Mouse (Mus musculus) heart, embryonic 15.5 days (tissue): ENCODE measurements around the gene H2-DMa. TPM values are rescaled to one million over a fixed set of nuclear protein-coding genes. Genes with fewer than 3 reads are reported as not detected.

Source experiments
- ATAC-seq: fragments of 200-750 bp; cut with Nextera tagmentation; replicated peaks from 2 replicates; pipeline ENCODE4 v1.8.0; 2017; ENCODE audit warnings: low read depth, moderate TSS enrichment; ENCODE audit not compliant: insufficient number of reproducible peaks, insufficient read depth, low FRiP score
- H3K27ac ChIP-seq: fragments of 300-500 bp; sonication (generic); 2 replicates; pipeline ENCODE4 v1.5.1; 2015; ENCODE audit warnings: mild to moderate bottlenecking, inconsistent platforms
- H3K27me3 ChIP-seq: fragments of 300-500 bp; sonication (generic); 2 replicates; pipeline ENCODE4 v1.6.1; 2015; ENCODE audit warnings: inconsistent platforms
- H3K36me3 ChIP-seq: fragments of 300-500 bp; sonication (generic); 2 replicates; pipeline ENCODE4 v1.6.1; 2015; ENCODE audit warnings: mild to moderate bottlenecking, inconsistent platforms
- H3K4me1 ChIP-seq: fragments of 300-500 bp; sonication (generic); replicated peaks from 2 replicates; pipeline ENCODE4 v1.6.1; 2015; ENCODE audit warnings: inconsistent platforms
- H3K4me2 ChIP-seq: fragments of 300-500 bp; sonication (generic); 2 replicates; pipeline ENCODE4 v1.6.1; 2015; ENCODE audit warnings: inconsistent platforms, mild to moderate bottlenecking, moderate library complexity
- H3K4me3 ChIP-seq: fragments of 300-500 bp; sonication (generic); 2 replicates; pipeline ENCODE4 v1.5.1; 2015; ENCODE audit warnings: mild to moderate bottlenecking, inconsistent platforms
- H3K9ac ChIP-seq: fragments of 300-500 bp; sonication (generic); 2 replicates; pipeline ENCODE4 v1.6.1; 2015; ENCODE audit warnings: mild to moderate bottlenecking, inconsistent platforms
- H3K9me3 ChIP-seq: fragments of 300-500 bp; sonication (generic); replicated peaks from 2 replicates; pipeline ENCODE4 v1.6.1; 2016; ENCODE audit warnings: inconsistent platforms
- WGBS: fragments of 180-500 bp; shearing (Covaris S2); methylation state at CpG from one replicate; pipeline ENCODE4 v1.1.7; 2015; ENCODE audit warnings: mixed read lengths; 5-methylcytosine and 5-hydroxymethylcytosine counted together
- polyA plus RNA-seq: library from polyadenylated mRNA; unstranded; fragments of >200 nt; fragmentation: Nextera tagmentation; extraction: Ambion mirVana; gene quantifications from 2 replicates; pipeline ENCODE4 v1.2.1, GENCODE M21; 2015

The H2-DMa gene
- polyA plus RNA-seq, result 6.0 and 13.6 TPM in 2 replicates

DNA sequence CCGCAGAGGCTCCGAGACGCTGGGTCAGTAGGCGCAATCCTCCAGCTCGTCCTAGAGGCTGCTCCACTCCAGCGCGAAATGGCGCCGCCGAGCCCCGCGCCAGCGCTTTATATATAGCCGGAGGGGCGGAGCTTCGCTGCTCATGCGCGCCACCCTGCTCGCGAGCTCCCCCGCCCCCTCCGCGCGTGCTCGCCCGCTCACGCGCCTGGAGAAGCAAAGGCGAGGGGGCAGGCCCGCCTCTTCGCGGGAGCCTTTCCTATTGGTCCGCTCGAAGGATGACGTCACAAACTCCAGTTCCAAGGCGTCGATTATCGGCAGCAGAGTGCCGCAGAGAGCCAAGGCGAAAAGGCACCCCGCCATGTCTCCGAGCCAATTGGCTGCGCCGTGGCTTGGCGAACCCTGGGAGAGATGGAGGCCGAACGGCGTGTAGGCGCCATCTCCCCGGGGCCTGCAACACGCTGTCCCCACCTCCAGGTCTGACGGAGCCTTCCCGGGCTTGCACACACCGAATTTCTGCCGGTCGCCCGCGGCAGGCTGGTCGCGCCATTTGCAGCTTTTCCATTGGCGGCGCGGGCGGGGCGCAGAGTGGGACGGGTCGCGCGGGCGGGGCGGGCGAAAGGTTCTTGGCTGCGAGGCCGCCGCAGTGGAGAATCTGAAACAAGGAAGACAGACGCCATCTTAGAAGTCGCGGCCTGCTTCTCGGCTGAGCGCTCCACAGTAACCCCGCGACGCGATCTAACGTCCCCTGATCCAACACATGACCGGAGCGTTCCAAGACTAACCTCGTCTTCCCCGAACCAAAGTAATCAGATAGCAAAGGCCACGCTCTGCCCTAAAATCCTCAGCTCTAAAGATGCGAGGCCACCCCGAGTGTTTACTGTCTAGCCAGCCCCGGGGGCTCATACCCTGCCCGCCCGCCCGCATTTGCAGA lies at the start of gene H2-DMa:
Gene H2-DMa, plus strand, starts transcription at position 293 of the 931 bp plus-strand sequence.
- H3K4me2 ChIP-seq, result peak within 1 kb of the TSS; percentile 86
- H3K9me3 ChIP-seq, result no peaks in the 10 kb centered on the region
- peaks cover 36% of the 10 kb centered on the region for H3K4me1 ChIP-seq
- H3K27me3 ChIP-seq, result no peaks in the 10 kb centered on the region
- peak; percentile 64 for ATAC-seq
- peak within 1 kb of the TSS; percentile 96 for H3K9ac ChIP-seq
- peak within 1 kb of the TSS; percentile 100 for H3K27ac ChIP-seq
- peaks cover 28% of the 10 kb centered on the region for H3K36me3 ChIP-seq
- peak within 1 kb of the TSS; percentile 82 for H3K4me3 ChIP-seq
- WGBS, result under 1% methylated on average over 95 of the region's 96 CpGs

DNA sequence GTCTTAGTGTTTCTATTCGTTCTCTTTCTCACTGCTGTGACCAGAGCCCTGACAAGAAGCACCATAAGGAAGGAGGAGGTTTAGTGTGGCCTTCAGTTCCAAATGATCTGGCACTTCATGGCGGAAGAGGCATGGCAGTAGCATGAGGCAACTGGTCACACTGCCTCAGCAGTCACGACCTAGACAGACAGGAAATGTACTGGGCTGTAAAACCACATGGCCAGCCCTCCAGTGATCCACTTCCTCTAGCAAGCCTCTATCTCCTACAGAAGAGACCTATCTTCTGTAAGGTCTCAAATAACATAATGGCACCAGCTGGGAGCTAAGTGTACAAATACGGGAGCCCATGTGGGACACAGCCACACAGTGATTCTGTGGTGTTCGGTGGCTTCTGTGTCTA lies 47.2 kb upstream of the H2-DMa start:
- Histone ChIP-seq H3K4me1 (no peaks in the 10 kb centered on the region), H3K27me3 (peaks cover 29% of the 10 kb centered on the region), H3K27ac (no peak overlapping the region), H3K36me3 (no peaks in the 10 kb centered on the region), H3K9ac (no peak overlapping the region), H3K9me3 (no peaks in the 10 kb centered on the region), H3K4me3 (no peak overlapping the region), H3K4me2 (no peak overlapping the region)
- WGBS, result 64% methylated on average over 5 of the region's 5 CpGs
- ATAC-seq, result no peak

DNA sequence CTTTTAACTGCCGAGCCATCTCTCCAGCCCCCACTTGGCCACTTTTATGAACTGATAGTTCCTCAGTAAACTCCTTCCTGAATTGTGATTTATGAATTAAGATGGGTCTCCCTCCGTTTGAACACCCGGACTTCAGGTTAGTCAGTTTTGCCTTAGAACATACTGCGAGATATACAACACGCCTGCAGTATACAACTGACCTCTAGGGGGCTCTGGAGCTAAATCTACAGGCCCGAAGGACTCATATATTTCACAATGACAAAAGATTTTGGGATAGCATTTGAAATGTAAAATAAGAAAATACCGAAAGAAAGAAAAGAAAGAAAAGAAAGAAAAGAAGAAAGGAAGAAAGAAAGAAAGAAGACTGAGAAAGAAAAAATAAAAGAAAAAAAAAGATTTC lies 44.1 kb upstream of the H2-DMa start:
- 39% methylated on average over 7 of the region's 7 CpGs for WGBS
- no peaks in the 10 kb centered on the region for H3K9me3 ChIP-seq
- H3K4me3 ChIP-seq, result no peak overlapping the region
- no peak for ATAC-seq
- no peak overlapping the region for H3K9ac ChIP-seq
- H3K4me2 ChIP-seq, result no peak overlapping the region
- H3K27ac ChIP-seq, result no peak overlapping the region
- H3K4me1 ChIP-seq, result no peaks in the 10 kb centered on the region
- peaks cover 38% of the 10 kb centered on the region for H3K27me3 ChIP-seq
- H3K36me3 ChIP-seq, result no peaks in the 10 kb centered on the region

DNA sequence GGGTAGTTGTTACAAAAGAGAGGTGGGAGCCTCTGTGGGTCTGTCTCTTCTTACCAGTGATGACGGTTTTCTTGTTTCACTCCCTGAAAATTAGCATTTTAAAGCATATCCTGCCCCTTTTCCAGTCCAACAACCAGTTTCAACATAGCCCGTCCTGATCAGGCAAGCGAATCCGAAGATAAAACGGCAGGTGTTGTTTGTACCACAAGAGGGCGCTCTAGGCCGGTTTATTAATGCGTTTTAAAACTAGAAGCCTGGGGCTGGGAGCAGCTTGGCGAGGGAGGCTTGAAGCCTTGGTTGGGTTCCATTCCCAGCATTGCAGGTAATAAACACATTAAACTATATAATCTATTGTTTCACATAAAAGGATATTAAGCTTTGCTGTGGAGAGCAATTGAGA lies 41.8 kb upstream of the H2-DMa start:
- no peak for ATAC-seq
- Histone ChIP-seq H3K4me2 (no peak overlapping the region), H3K36me3 (no peaks in the 10 kb centered on the region), H3K27ac (no peak overlapping the region), H3K27me3 (peaks cover 38% of the 10 kb centered on the region), H3K9me3 (no peaks in the 10 kb centered on the region), H3K4me3 (no peak overlapping the region), H3K4me1 (no peaks in the 10 kb centered on the region), H3K9ac (no peak overlapping the region)
- under 1% methylated on average over 9 of the region's 9 CpGs for WGBS

DNA sequence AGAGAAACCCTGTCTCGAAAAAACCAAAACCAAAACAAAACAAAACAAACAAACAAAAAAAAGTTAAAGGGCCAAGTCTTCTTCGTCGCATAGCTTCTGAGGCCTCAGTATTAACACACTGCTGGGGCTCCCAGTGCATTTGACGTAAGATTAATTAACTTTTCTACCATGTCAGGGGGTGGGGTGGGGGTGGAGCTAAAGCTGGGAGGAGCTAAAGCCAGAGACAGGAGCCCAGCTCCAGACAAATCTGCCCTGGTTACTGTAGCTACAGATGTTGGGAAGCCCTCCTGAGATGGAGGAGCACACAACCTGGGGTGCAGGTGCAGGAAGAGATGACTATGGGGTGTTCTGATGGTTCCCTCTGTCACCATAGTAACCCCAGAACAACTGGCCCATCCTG lies 41.2 kb upstream of the H2-DMa start:
- Histone ChIP-seq H3K27ac (no peak overlapping the region), H3K9me3 (no peaks in the 10 kb centered on the region), H3K27me3 (peaks cover 43% of the 10 kb centered on the region), H3K4me3 (no peak overlapping the region), H3K4me1 (no peaks in the 10 kb centered on the region), H3K9ac (no peak overlapping the region), H3K36me3 (no peaks in the 10 kb centered on the region), H3K4me2 (no peak overlapping the region)
- WGBS, result 56% methylated on average over 4 of the region's 4 CpGs
- ATAC-seq, result no peak

DNA sequence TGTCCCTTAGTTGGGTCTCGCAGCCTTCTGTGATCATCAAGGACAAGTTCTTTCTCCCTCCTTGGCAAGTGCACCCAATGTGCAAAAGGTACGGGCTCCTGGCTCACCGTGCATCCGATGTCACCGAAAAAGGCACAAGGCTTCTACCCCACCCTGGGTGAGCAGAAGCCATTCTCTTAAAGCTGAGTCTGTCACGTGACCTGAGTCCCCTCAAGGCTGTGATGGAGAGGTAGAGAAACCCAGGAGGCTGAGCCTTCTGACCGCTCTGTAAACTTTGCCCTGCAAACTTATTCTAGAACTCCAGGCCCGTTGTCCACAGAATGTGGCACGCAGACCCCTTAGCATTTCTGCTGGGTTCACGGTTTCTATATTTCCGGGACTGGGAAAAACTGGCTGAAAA lies 40.3 kb upstream of the H2-DMa start:
- ATAC-seq, result no peak
- H3K4me1 ChIP-seq, result no peaks in the 10 kb centered on the region
- H3K27me3 ChIP-seq, result peaks cover 44% of the 10 kb centered on the region
- H3K9ac ChIP-seq, result no peak overlapping the region
- no peak overlapping the region for H3K4me3 ChIP-seq
- H3K36me3 ChIP-seq, result no peaks in the 10 kb centered on the region
- H3K9me3 ChIP-seq, result no peaks in the 10 kb centered on the region
- no peak overlapping the region for H3K27ac ChIP-seq
- 87% methylated on average over 11 of the region's 11 CpGs for WGBS
- H3K4me2 ChIP-seq, result no peak overlapping the region

DNA sequence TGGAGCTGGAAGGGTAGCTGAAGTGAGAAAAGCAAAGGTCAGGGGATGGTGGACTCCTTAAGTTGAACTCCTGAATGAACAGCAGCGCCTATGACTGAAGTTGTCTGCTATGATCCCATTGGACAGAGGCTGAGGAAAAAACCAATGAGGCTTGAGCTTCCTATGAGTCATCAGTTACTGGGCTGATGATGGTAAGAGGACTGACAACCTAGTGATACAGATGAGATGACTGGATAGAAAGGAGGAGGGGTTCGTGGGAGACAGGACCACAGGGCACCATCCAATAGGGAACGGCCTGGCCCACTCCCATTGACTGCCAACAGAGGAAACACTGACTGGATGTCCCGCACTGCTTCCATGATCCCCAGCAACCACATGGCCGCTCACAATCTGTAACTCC lies 39.7 kb upstream of the H2-DMa start:
- ATAC-seq, result peak; percentile 39; the same call in 1 of the 2 replicates
- Histone ChIP-seq H3K27ac (no peak overlapping the region), H3K27me3 (peaks cover 44% of the 10 kb centered on the region), H3K9ac (no peak overlapping the region), H3K4me3 (no peak overlapping the region), H3K4me1 (no peaks in the 10 kb centered on the region), H3K9me3 (no peaks in the 10 kb centered on the region), H3K4me2 (no peak overlapping the region), H3K36me3 (no peaks in the 10 kb centered on the region)
- 20% methylated on average over 5 of the region's 5 CpGs for WGBS

DNA sequence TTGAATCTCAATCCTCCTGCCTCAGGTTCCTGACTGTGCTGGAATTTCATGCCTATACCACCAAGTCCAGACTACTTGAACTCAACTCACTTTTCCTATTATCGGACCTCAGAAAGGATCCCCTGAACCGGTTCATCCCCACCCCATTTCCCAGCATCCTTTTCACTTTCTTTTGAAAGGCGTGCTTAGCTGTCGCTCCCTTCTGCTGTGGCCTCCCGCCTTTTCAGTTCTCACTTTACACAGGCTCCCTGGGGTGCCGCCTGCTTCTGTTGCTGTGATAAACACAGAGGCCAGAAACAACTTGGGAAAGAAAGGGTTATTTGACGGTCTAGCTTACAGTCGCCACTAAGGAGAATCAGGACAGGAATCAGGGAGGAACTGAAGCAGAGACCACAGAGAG lies 36.2 kb upstream of the H2-DMa start:
- Histone ChIP-seq H3K4me2 (no peak overlapping the region), H3K4me3 (no peak overlapping the region), H3K9me3 (no peaks in the 10 kb centered on the region), H3K27ac (no peak overlapping the region), H3K4me1 (no peaks in the 10 kb centered on the region), H3K36me3 (no peaks in the 10 kb centered on the region), H3K27me3 (peaks cover 31% of the 10 kb centered on the region), H3K9ac (no peak overlapping the region)
- ATAC-seq, result no peak
- 11% methylated on average over 8 of the region's 8 CpGs for WGBS

DNA sequence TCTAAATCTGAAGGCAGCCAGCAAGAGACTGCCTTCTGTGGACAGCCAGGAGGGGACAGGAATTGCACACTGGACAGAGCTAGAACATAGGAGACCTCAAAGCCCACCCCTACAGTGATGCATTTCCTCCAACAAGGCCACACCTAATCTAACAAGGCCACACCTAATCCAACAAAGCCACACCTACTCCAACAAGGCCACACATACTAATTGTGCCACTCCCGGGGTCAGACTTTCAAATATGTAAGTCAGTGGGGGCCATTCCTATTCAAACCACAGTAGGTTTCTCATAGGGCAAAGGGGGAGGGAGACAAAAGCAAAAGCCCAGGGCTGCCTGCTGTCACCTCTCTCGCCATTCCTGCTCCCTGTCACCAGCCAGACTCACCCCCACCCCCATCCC lies 32.0 kb upstream of the H2-DMa start:
- Histone ChIP-seq H3K4me1 (no peaks in the 10 kb centered on the region), H3K9me3 (no peaks in the 10 kb centered on the region), H3K9ac (no peak overlapping the region), H3K36me3 (no peaks in the 10 kb centered on the region), H3K27me3 (peaks cover 23% of the 10 kb centered on the region), H3K4me3 (no peak overlapping the region), H3K27ac (no peak overlapping the region), H3K4me2 (no peak overlapping the region)
- ATAC-seq, result no peak
- 42% methylated on average over 2 of the region's 2 CpGs for WGBS

DNA sequence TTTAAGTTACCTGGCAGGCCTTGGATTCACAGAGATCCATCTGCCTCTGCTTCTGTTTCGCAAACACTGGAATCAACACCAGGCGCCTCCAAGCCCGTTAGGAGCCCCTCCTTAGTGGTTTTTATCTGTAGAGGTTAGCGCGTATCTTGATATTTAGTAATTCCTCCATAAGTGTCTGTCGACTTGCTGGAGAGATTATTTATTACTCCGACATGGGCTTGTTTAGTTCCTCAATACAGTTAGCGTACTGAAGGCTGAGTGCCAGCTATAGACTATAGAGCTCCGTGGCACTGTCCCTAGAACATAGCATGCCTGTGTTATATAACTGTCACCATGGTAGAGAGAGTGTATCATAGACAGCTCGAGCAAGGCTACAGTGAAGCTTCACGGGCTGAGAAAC lies 31.2 kb upstream of the H2-DMa start:
- Histone ChIP-seq H3K4me1 (peaks cover under 1% of the 10 kb centered on the region; the same call in 1 of the 2 replicates), H3K4me2 (no peak overlapping the region), H3K36me3 (no peaks in the 10 kb centered on the region), H3K9ac (no peak overlapping the region), H3K9me3 (no peaks in the 10 kb centered on the region), H3K27ac (no peak overlapping the region), H3K4me3 (no peak overlapping the region), H3K27me3 (peaks cover 19% of the 10 kb centered on the region)
- no peak for ATAC-seq
- 56% methylated on average over 11 of the region's 11 CpGs for WGBS

DNA sequence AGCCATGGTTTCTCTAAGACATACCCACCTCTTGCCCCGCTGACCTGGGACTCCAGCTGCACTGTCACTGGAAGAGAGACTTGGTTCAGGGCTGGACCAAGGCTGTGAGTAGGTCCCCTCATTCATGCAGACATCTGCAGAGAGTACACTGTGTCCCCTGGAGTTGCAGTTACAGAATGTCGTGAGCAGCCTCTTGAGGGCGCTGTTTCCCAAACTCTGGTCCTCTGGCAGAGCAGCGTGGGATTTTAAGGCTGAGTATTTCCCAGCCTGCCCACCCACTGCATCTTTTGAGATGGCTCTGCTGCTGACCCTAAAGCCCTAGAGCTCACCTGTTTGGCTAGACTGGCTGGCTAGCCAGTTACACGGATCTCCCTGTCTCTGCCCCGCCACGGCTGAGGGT lies 28.4 kb upstream of the H2-DMa start:
- 53% methylated on average over 7 of the region's 7 CpGs for WGBS
- Histone ChIP-seq H3K9ac (no peak overlapping the region), H3K27me3 (peaks cover 5% of the 10 kb centered on the region; the same call in 1 of the 2 replicates), H3K4me1 (peaks cover 6% of the 10 kb centered on the region; the same call in 1 of the 2 replicates), H3K4me2 (no peak overlapping the region), H3K36me3 (no peaks in the 10 kb centered on the region), H3K4me3 (no peak overlapping the region), H3K27ac (no peak overlapping the region), H3K9me3 (no peaks in the 10 kb centered on the region)
- no peak for ATAC-seq
